Mouse (Mus musculus) liver, embryonic 13.5 days (tissue): ENCODE measurements around the gene Upk3bl. TPM values are rescaled to one million over a fixed set of nuclear protein-coding genes. Genes with fewer than 3 reads are reported as not detected.
A peak's percentile ranks its signal among the peaks of the same experiment; 100 is the strongest.

Experiments
- ATAC-seq: fragments of 200-750 bp; cut with Nextera tagmentation; 2 replicates; pipeline ENCODE4 v1.8.0; 2017; ENCODE audit warnings: low read depth, mild to moderate bottlenecking, moderate number of reproducible peaks, moderate library complexity
- DNase-seq: peaks from one replicate; pipeline ENCODE4 v3.0.0; 2022
- H3K27ac ChIP-seq: fragments of 300-500 bp; sonication (generic); 2 replicates; pipeline ENCODE4 v1.5.1; 2015; ENCODE audit warnings: moderate library complexity, mild to moderate bottlenecking, inconsistent platforms
- H3K27me3 ChIP-seq: fragments of 300-500 bp; sonication (generic); 2 replicates; pipeline ENCODE4 v1.6.1; 2015; ENCODE audit warnings: mild to moderate bottlenecking, inconsistent platforms
- H3K36me3 ChIP-seq: fragments of 300-500 bp; sonication (generic); 2 replicates; pipeline ENCODE4 v1.6.1; 2015; ENCODE audit warnings: mild to moderate bottlenecking, inconsistent platforms
- H3K4me1 ChIP-seq: fragments of 300-500 bp; sonication (generic); replicated peaks from 2 replicates; pipeline ENCODE4 v1.6.1; 2015; ENCODE audit warnings: inconsistent platforms
- H3K4me2 ChIP-seq: fragments of 300-500 bp; sonication (generic); 2 replicates; pipeline ENCODE4 v1.6.1; 2015; ENCODE audit warnings: inconsistent platforms, mild to moderate bottlenecking, moderate library complexity
- H3K4me3 ChIP-seq: fragments of 300-500 bp; sonication (generic); replicated peaks from 2 replicates; pipeline ENCODE4 v1.5.1; 2015; ENCODE audit warnings: mild to moderate bottlenecking, inconsistent platforms
- H3K9ac ChIP-seq: fragments of 300-500 bp; sonication (generic); 2 replicates; pipeline ENCODE4 v1.6.1; 2015; ENCODE audit warnings: mild to moderate bottlenecking, inconsistent platforms
- H3K9me3 ChIP-seq: fragments of 300-500 bp; sonication (generic); replicated peaks from 2 replicates; pipeline ENCODE4 v1.6.1; 2016; ENCODE audit warnings: inconsistent platforms
- WGBS: fragments of 180-500 bp; shearing (Covaris S2); methylation state at CpG from one replicate; pipeline ENCODE4 v1.1.7; 2015; ENCODE audit not compliant: insufficient replicate concordance; 5-methylcytosine and 5-hydroxymethylcytosine counted together
- polyA plus RNA-seq: library from polyadenylated mRNA; unstranded; fragments of >200 nt; fragmentation: Nextera tagmentation; extraction: Ambion mirVana; gene quantifications from 2 replicates; pipeline ENCODE4 v1.2.1, GENCODE M21; 2015

Upk3bl gene
- polyA plus RNA-seq, 1 experiment from 2014 or later, result 0.21 TPM

DNA sequence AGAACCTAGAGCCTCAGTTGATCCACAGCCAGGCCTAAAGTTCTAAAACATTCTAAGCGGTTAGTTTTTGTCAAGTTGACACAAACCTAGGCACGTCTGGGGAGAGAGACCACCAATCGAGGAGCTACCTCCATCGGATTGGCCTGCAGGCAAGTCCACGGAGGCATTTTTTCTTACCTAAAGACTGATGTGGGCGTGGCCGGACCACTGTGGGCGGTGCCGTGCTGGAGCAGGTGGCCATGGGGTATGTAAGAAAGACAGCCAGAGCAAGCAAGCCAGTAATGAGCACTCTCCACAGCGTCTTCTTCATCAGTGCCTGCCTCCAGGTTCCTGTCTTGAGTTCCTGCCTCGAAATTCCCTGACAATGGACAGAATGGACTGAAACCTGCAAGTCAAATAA lies 19.2 kb downstream of the Upk3bl start:
- H3K4me2 ChIP-seq, result no peak overlapping the region
- ATAC-seq (no peak), DNase-seq (no peak)
- 0 out of 2 replicates have a peak, but pooled peaks cover 3% of the 10 kb centered on the region for H3K4me1 ChIP-seq
- H3K36me3 ChIP-seq, result no peaks in the 10 kb centered on the region
- H3K4me3 ChIP-seq, result no peak overlapping the region
- WGBS, result 49% methylated on average over 11 of the region's 11 CpGs
- H3K27ac ChIP-seq, result no peak overlapping the region
- no peaks in the 10 kb centered on the region for H3K9me3 ChIP-seq
- peaks cover 9% of the 10 kb centered on the region; the same call in 1 of the 2 replicates for H3K27me3 ChIP-seq
- H3K9ac ChIP-seq, result no peak overlapping the region

DNA sequence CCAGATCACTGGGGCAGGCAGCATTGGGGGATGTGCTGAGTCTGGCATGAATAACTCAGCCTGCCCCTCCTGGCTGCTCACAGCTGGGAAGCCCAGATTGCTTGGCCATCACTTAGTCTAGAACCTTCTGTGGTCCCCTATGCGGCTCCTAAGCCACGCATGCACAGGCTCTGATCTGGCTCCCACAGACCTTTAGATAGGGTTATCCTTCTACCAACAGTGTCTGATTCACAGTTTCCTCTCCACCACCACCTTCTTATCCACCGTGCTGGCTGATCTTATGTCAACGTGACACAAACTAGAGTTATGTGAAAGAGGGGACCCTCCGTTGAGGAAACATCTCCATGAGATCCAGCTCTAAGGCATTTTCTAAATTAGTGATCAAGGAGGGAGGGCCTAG lies 20.8 kb downstream of the Upk3bl start:
- H3K27me3 ChIP-seq, result peaks cover 7% of the 10 kb centered on the region; the same call in 1 of the 2 replicates
- WGBS, result 41% methylated on average over 5 of the region's 5 CpGs
- no peak for ATAC-seq
- no peak overlapping the region for H3K9ac ChIP-seq
- H3K9me3 ChIP-seq, result no peaks in the 10 kb centered on the region
- no peak overlapping the region for H3K4me3 ChIP-seq
- no peaks in the 10 kb centered on the region for H3K36me3 ChIP-seq
- H3K27ac ChIP-seq, result no peak overlapping the region
- no peak overlapping the region for H3K4me2 ChIP-seq
- H3K4me1 ChIP-seq, result 0 out of 2 replicates have a peak, but pooled peaks cover 3% of the 10 kb centered on the region
- no peak for DNase-seq

DNA sequence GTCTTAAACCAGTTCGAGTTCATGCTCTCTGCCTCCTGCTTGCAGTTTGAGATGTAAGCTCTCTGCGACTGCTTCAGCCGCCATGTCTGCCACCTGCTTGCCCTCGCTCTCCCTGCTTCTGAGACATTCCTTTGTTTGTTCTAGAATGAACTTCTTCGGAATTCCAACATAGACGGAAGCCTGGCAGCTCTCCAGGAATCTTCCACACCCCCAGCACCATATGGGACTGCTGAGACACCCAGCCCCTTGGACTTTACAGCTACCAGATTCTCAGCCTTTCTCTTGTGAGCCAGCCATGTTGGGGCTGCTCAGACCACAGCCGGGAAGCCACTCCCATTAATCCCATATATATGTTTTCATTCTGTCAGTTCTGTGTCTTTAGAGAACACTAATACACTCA lies 22.0 kb downstream of the Upk3bl start:
- no peak for DNase-seq

DNA sequence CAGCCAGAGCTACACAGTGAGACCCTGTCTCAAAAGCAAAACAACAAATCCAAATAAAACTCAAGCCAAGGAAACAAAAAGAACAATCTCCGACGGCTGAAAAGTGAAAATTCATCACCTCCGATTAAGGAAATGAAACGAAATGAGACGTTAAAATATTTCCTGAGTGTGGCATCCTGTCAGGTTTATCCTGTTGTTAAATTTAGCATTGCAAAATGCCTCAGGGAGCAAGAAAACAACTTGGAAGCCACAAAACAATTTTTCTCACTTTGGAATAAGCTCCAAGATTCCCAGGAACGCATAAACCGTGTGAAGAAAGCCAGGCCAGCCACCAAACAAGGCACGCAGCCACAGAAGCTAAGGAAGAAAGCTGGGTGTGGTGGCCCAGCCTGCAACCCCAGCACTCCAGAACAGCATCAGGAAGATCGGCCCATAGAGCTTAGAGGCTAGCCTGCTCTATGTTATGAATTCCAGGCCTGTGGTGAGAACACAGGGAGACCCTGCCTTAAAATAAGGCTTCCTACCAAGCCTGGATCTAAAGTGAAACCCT lies 22.8 kb downstream of the Upk3bl start:
- Histone ChIP-seq H3K4me1 (0 out of 2 replicates have a peak, but pooled peaks cover 5% of the 10 kb centered on the region), H3K27ac (no peak overlapping the region), H3K4me2 (no peak overlapping the region), H3K27me3 (peaks cover 13% of the 10 kb centered on the region), H3K36me3 (no peaks in the 10 kb centered on the region), H3K9me3 (no peaks in the 10 kb centered on the region), H3K9ac (no peak overlapping the region), H3K4me3 (no peak overlapping the region)
- ATAC-seq (no peak), DNase-seq (no peak)
- 62% methylated on average over 9 of the region's 9 CpGs for WGBS

More for the DNA sequence above, 22.0 kb downstream of the Upk3bl start:
- Histone ChIP-seq H3K9me3 (no peaks in the 10 kb centered on the region), H3K27ac (no peak overlapping the region), H3K4me2 (no peak overlapping the region), H3K27me3 (peaks cover 11% of the 10 kb centered on the region), H3K4me3 (no peak overlapping the region), H3K4me1 (0 out of 2 replicates have a peak, but pooled peaks cover 5% of the 10 kb centered on the region), H3K36me3 (no peaks in the 10 kb centered on the region), H3K9ac (no peak overlapping the region)
- ATAC-seq, result no peak
- WGBS, result 46% methylated on average over 7 of the region's 7 CpGs

DNA sequence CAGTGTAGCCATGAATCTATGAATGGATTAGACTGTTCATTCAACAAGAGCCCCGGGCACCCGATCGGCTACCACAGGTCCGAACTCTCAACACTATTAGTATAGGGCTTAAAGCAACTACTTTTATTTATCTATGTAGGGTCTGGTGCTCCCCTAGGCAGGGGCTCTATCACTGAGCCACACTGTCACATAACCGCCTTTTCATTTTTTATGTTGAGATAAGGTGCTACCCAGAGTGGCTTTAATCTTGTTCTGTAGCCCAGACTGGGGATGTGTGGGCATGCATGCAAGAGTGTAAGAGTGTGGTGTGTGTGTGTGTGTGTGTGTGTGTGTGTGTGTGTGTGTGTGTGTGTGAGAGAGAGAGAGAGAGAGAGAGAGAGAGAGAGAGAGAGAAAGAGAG lies 23.8 kb downstream of the Upk3bl start:
- WGBS, result 69% methylated on average over 5 of the region's 5 CpGs
- no peaks in the 10 kb centered on the region; the same call in 1 of the 2 replicates for H3K9me3 ChIP-seq
- H3K9ac ChIP-seq, result no peak overlapping the region
- no peak overlapping the region for H3K4me3 ChIP-seq
- no peak overlapping the region for H3K27ac ChIP-seq
- no peak overlapping the region for H3K4me2 ChIP-seq
- no peak for DNase-seq
- no peaks in the 10 kb centered on the region for H3K36me3 ChIP-seq
- H3K27me3 ChIP-seq, result peaks cover 8% of the 10 kb centered on the region
- ATAC-seq, result no peak
- H3K4me1 ChIP-seq, result peaks cover 6% of the 10 kb centered on the region

DNA sequence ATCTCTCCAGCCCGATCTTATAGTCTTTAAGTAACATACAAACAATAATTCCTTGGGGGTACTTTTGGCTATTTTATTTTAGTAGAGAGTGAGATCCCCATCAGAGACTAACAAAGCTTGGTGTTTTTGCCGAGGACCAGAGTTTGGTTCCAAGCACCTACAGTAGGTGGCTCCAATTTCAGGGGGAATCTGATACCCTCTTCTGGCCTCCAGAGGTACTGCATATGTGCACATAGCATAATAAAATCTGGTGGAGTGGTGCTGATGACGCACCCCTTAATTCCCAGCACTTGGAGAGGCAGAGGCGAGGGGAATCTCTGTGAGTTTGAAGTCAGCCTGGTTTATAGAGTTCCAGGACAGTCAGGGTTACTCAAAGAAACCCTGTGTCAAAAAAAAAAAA lies 28.1 kb downstream of the Upk3bl start:
- H3K4me2 ChIP-seq, result no peak overlapping the region
- no peak overlapping the region for H3K4me3 ChIP-seq
- peaks cover 32% of the 10 kb centered on the region for H3K27me3 ChIP-seq
- DNase-seq (no peak), ATAC-seq (no peak)
- no peak overlapping the region for H3K27ac ChIP-seq
- no peaks in the 10 kb centered on the region; the same call in 1 of the 2 replicates for H3K9me3 ChIP-seq
- peaks cover 22% of the 10 kb centered on the region for H3K4me1 ChIP-seq
- H3K9ac ChIP-seq, result no peak overlapping the region
- WGBS, result 59% methylated on average over 4 of the region's 4 CpGs
- H3K36me3 ChIP-seq, result no peaks in the 10 kb centered on the region

DNA sequence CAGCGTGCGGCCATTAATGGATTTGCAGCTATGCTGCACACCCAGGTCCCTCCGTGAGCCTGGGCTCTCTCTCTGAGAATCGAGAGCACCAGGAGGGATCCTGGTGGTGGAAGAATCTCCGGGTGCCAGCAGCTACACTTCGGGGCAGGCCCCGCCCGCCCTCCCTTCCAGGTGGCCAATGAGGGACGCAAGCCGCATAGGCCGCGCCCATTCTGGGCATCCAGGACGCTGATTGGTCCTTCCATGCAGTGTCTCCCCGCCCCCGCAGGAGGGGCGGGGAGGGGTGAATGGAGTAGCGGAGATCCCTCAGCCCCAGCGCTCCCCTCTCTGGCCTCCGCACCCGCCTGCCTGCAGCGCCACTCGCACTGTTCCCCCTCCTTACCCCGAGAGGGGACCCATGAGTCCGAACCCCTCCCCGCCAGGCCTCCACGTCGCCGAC lies 29.4 kb downstream of the Upk3bl start, which contains the start of gene Rasa4:
Gene Rasa4 (plus strand): TSS at position 248 of the 439 bp plus-strand sequence.
- peak; percentile 96 for ATAC-seq
- H3K9ac ChIP-seq, result peak within 1 kb of the TSS; percentile 54
- under 1% methylated on average over 28 of the region's 28 CpGs for WGBS

DNA sequence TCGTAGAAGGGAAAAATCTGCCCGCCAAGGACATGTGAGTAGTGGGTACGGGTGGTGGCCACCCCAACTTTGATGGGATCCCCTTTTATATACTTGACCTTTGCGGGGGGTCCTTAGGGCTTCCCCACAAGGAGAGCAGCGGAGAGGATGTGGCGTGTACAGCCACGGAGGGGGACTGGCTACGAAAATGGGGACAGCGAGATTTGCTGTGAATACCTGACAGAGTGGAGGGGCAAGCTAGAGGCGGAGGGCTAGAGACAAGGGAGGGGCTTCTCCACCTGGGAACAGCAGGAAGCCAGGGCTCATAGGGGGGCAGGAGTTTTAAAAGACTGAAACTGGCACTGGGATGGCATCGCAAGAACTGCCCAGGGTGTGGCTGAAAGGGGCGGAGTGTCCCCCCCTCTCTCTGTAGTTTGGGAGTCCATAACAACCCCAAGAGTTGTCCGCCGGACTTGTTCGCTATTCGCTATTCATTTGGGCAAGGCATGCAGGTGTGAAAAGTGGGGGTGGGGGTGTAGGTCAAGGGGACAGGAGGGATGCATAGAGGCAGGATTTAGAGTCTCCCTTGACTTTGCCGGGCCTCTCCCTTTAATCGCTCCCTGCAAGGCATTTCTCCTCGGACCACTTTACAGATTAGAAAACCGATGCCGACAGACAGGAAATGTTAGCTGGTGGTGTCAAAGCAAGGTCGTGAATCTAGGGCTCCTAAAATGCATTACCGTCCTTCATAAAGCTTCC lies 30.0 kb downstream of the Upk3bl start:
- 2% methylated on average over 23 of the region's 23 CpGs for WGBS
- H3K27me3 ChIP-seq, result peaks cover 32% of the 10 kb centered on the region
- H3K9ac ChIP-seq, result peak overlapping the region; percentile 54
- H3K4me3 ChIP-seq, result peak overlapping the region; percentile 60
- peak overlapping the region; percentile 90 for H3K4me2 ChIP-seq
- no peak for DNase-seq
- no peaks in the 10 kb centered on the region; the same call in 1 of the 2 replicates for H3K9me3 ChIP-seq
- no peak for ATAC-seq
- no peak overlapping the region for H3K27ac ChIP-seq
- H3K36me3 ChIP-seq, result no peaks in the 10 kb centered on the region
- peaks cover 33% of the 10 kb centered on the region for H3K4me1 ChIP-seq

More for the DNA sequence above, 29.4 kb downstream of the Upk3bl start, which contains the start of gene Rasa4:
- Histone ChIP-seq H3K36me3 (no peaks in the 10 kb centered on the region), H3K4me3 (peak within 1 kb of the TSS; percentile 60), H3K4me1 (peaks cover 27% of the 10 kb centered on the region), H3K9me3 (no peaks in the 10 kb centered on the region; the same call in 1 of the 2 replicates), H3K27me3 (peaks cover 32% of the 10 kb centered on the region), H3K27ac (no peak within 1 kb of the TSS), H3K4me2 (peak within 1 kb of the TSS; percentile 90)
- DNase-seq, result peak; percentile 88

DNA sequence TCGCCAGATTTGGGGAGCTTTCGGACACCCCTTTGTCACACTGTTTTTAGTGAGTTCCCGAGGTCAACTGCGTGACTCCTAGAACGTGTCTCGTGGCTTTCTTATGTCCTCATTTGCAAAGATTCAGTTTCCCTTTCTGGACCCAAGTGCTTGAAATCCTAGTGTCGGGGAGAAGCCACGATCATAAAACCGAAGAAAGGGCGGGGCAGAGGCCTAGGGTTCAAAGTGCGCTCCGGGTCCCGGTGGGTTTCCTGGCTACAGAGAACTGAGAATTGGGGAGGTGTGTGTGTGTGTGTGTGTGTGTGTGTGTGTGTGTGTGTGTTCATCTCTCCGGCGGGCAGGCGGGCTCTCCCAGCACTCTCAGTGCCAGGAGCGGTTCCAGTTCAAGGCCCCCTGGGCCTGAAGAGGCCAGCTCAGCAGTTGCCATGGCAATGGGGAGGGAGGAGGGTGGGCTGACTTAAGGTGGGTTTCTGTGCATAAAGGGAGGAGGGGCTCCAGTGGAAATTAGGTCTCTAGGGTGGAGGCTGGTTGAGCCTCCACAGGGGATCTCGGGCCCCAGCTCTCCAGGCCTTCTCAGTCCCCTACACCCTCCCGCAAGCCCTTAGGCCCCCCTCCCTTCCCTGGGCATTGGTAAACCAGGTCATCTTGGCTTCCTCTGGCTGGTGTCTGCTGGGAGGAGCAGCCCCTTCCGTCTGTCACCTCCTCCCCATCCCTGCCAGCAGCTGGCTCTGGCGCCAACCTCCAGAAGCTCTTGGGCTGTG lies 30.8 kb downstream of the Upk3bl start:
- H3K4me3 ChIP-seq, result peak overlapping the region; percentile 60
- H3K36me3 ChIP-seq, result no peaks in the 10 kb centered on the region
- no peak overlapping the region for H3K9ac ChIP-seq
- 22% methylated on average over 19 of the region's 21 CpGs for WGBS
- DNase-seq (no peak), ATAC-seq (no peak)
- peaks cover 32% of the 10 kb centered on the region for H3K27me3 ChIP-seq
- no peak overlapping the region for H3K27ac ChIP-seq
- no peaks in the 10 kb centered on the region; the same call in 1 of the 2 replicates for H3K9me3 ChIP-seq
- H3K4me2 ChIP-seq, result peak overlapping the region; percentile 90
- peaks cover 33% of the 10 kb centered on the region for H3K4me1 ChIP-seq

DNA sequence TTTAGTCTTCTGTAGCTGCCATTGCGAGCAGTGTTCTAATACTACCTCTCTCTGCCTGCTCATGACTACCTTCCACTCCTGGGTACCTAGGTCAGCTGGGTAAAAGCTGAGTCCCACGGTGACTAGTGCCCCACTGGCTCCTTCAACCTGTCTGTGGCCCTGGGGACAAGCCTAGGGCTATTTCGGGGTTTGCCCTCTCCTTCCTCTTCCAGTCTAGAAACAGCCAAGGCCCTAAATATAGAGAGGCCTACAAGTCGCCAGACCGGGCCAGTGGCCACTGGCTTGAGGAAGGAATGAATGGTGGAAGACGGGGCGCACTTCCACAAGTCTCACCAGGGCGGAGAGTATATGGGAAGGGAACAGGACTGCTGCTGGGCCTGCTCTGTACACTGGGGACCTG lies 32.0 kb downstream of the Upk3bl start:
- Histone ChIP-seq H3K27ac (no peak overlapping the region), H3K4me1 (peaks cover 31% of the 10 kb centered on the region), H3K9ac (no peak overlapping the region), H3K9me3 (no peaks in the 10 kb centered on the region; the same call in 1 of the 2 replicates), H3K4me3 (no peak overlapping the region), H3K27me3 (peaks cover 28% of the 10 kb centered on the region), H3K4me2 (no peak overlapping the region), H3K36me3 (no peaks in the 10 kb centered on the region)
- DNase-seq, result no peak
- WGBS, result 59% methylated on average over 8 of the region's 8 CpGs
- ATAC-seq, result no peak
